Mouse (Mus musculus) MEL (cell line): ENCODE results near the gene Stac3.

ENCODE experiments used
- CHD1 ChIP-seq: IDR thresholded peaks from 2 replicates; pipeline ENCODE4 v1.6.1; 2012; ENCODE audit warnings: low read depth, mild to moderate bottlenecking, inconsistent platforms, low read length, improper control_type of control experiment
- CHD2 ChIP-seq: IDR thresholded peaks from 2 replicates; pipeline ENCODE4 v1.6.1; 2011; ENCODE audit warnings: low read length, improper control_type of control experiment
- CTCF ChIP-seq, 3 experiments: IDR thresholded peaks in 2 of 3; conservative IDR thresholded peaks in 1 of 3; 2 replicates each; pipeline ENCODE4 v1.5.1; 2011 to 2012; ENCODE audit warnings: low read length in 3 of 3, low read depth in 2 of 3, mild to moderate bottlenecking in 2 of 3, improper control_type of control experiment in 1 of 3, inconsistent platforms in 1 of 3, mixed read lengths in 1 of 3, moderate library complexity in 1 of 3; ENCODE audit not compliant: control insufficient read depth in 1 of 3, insufficient read depth in 1 of 3, poor library complexity in 1 of 3, severe bottlenecking in 1 of 3
- EP300 ChIP-seq, 2 experiments: IDR thresholded peaks; 2 replicates each; pipeline ENCODE4 v1.6.1; 2011; ENCODE audit warnings: improper control_type of control experiment in 2 of 2, low read length in 2 of 2, low read depth in 1 of 2, mild to moderate bottlenecking in 1 of 2
- GATA1 ChIP-seq: IDR thresholded peaks from 2 replicates; pipeline ENCODE4 v1.6.1; 2011; ENCODE audit warnings: low read depth, low read length, improper control_type of control experiment
- HCFC1 ChIP-seq: IDR thresholded peaks from 2 replicates; pipeline ENCODE4 v1.6.1; 2012; ENCODE audit warnings: low read depth, mild to moderate bottlenecking, inconsistent platforms, low read length, improper control_type of control experiment, moderate library complexity
- JUND ChIP-seq: IDR thresholded peaks from 2 replicates; pipeline ENCODE4 v1.6.1; 2011; ENCODE audit warnings: low read depth, mild to moderate bottlenecking, improper control_type of control experiment, low read length
- KAT2A ChIP-seq: conservative IDR thresholded peaks from 2 replicates; pipeline ENCODE4 v1.6.1; 2012; ENCODE audit warnings: low read depth, low read length, improper control_type of control experiment, inconsistent platforms
- MAFK ChIP-seq: IDR thresholded peaks from 2 replicates; pipeline ENCODE4 v1.6.1; 2011; ENCODE audit warnings: low read depth, mild to moderate bottlenecking, low read length, improper control_type of control experiment, borderline replicate concordance
- POLR2A ChIP-seq, 2 experiments: IDR thresholded peaks; 2 replicates each; pipeline ENCODE4 v1.6.1; 2011 to 2012; ENCODE audit warnings: low read length in 2 of 2, mild to moderate bottlenecking in 2 of 2, control low read depth in 1 of 2, improper control_type of control experiment in 1 of 2, low read depth in 1 of 2, moderate library complexity in 1 of 2; ENCODE audit not compliant: control insufficient read depth in 1 of 2, insufficient read depth in 1 of 2, poor library complexity in 1 of 2
- POLR2AphosphoS2 ChIP-seq: IDR thresholded peaks from 2 replicates; pipeline ENCODE4 v1.6.1; 2011; ENCODE audit warnings: low read length, improper control_type of control experiment
- TAL1 ChIP-seq: IDR thresholded peaks from 2 replicates; pipeline ENCODE4 v1.6.1; 2012; ENCODE audit warnings: mild to moderate bottlenecking, inconsistent platforms, low read length, moderate library complexity, mixed read lengths
- USF1 ChIP-seq: IDR thresholded peaks from 2 replicates; pipeline ENCODE4 v1.6.1; 2014; ENCODE audit warnings: low read depth, mild to moderate bottlenecking, inconsistent platforms, low read length, improper control_type of control experiment, moderate library complexity
- ZKSCAN1 ChIP-seq: IDR thresholded peaks from 2 replicates; pipeline ENCODE4 v1.6.1; 2012; ENCODE audit warnings: low read depth, mild to moderate bottlenecking, inconsistent platforms, low read length, improper control_type of control experiment, moderate library complexity

DNA sequence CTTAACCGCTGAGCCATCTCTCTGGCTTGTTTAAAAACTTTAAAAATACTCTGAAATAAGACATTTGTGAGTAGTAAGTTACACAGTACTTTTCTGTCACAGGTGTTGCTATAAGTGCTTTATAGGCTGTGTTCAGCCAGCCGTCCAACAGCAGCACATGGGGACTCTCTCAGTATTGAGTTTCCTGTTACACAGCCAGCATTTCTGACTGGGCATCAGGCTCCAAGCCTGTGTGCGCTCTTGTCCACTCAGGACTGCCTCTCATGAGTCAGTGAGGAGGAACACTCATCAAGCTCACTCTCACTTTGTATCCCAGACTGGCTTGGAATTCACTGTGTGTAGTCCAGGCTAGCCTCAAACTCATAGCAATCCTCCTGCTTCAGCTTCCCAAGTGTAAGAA is 5.3 kb upstream of the Stac3 start:
- no peak for TF ChIP-seq CTCF (IDR thresholded peaks at IDR 0.05 in 2 of 3, conservative IDR thresholded peaks at IDR 0.05 in 1 of 3; ENCODE audit: control insufficient read depth in 1 of 3, insufficient read depth in 1 of 3, low read depth in 2 of 3, low read length in 3 of 3, poor library complexity in 1 of 3, severe bottlenecking in 1 of 3)
- TF ChIP-seq POLR2AphosphoS2 = no peak
- TF ChIP-seq JUND = no peak
- TF ChIP-seq CHD2 = no peak
- TF ChIP-seq GATA1 = no peak
- TF ChIP-seq ZKSCAN1 = no peak
- TF ChIP-seq CHD1 = no peak
- TF ChIP-seq POLR2A (IDR thresholded peaks at IDR 0.05; ENCODE audit: control insufficient read depth in 1 of 2, insufficient read depth in 1 of 2, low read depth in 1 of 2, low read length in 2 of 2, poor library complexity in 1 of 2) = no peak
- no peak for TF ChIP-seq HCFC1
- no peak for TF ChIP-seq MAFK
- no peak for TF ChIP-seq EP300 (IDR thresholded peaks at IDR 0.05; ENCODE audit: low read depth in 1 of 2, low read length in 2 of 2)
- TF ChIP-seq TAL1 = no peak
- no peak for TF ChIP-seq KAT2A
- no peak for TF ChIP-seq USF1
